Mouse (Mus musculus) effector memory CD4-positive, alpha-beta T cell, adult 5 months (primary cell): ENCODE results near the gene Parl. TPM values are rescaled to one million over a fixed set of nuclear protein-coding genes. Genes with fewer than 3 reads are reported as not detected.

Experiments
- polyA plus RNA-seq: library from polyadenylated mRNA; unstranded; fragments of 100-300 nt; shearing (Covaris generic); gene quantifications from one replicate; pipeline ENCODE4 v1.2.1, GENCODE M21; 2017

The Parl gene
- polyA plus RNA-seq, result 66.9 TPM

DNA sequence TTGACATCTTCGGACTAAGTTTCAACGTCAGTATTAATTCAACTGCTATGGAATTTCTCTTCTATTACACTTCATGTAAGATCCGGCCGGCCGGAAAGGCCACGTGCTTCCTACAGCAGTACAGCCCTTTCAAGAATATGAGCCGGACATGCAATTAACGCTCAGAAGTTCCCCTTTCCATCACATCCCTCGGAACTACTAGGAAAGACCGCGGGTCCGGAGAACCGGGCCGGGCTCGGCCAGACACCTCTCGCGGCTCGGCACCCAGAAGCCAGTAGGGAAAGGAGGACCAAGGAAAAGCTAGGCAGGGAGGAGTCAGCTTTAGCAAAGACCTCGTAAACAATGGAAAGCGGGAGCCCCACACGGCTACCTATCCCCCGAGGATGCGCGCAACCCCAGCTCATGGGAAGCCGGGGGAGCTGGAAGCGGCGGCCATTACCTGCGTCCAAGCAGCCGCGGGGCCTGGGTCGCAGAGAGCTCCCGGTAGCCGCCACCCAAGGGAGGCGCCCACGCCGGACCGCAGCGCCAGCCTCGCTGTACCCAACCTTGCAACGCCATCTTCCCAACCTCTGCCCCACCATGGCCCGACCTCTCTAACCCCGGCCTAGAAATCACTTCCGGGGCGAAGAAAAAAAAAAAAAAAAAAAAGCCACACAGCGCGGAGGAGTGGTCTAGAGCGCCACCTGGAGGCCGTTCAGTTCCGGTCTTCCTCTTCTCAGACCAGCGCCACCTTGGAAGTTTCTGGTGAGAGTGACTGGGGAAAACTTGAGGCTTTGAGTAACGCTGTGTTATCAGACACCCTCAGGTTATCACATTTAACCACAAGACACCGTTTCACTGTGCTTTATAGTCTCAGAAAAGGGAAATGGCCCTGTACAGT is at the start of gene Parl:
Parl (minus strand) TSS at position 618 of the 880 bp plus-strand sequence.

DNA sequence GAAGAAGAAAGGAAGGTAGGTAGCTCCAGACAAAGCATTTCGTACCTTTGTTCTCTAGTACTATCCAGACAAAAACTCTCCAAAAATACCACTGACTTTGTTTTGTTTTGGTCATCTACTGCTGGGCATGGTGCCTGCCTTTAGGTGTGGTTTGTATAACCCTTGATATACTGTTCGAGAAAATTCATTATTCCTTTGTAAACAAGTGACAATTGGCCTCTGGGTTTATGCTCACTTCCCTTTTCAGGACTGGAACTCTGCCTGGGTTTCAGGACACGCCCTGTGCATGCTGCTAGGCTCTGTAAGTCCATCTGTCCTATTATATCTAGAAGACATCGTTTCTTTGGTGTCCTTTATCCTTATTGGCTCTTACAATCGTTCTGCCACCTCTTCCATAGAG is 23.1 kb upstream of the Parl start, which contains the start of gene Cyp2ab1:
Cyp2ab1 (minus strand) TSS at position 119 of the 400 bp plus-strand sequence.

DNA sequence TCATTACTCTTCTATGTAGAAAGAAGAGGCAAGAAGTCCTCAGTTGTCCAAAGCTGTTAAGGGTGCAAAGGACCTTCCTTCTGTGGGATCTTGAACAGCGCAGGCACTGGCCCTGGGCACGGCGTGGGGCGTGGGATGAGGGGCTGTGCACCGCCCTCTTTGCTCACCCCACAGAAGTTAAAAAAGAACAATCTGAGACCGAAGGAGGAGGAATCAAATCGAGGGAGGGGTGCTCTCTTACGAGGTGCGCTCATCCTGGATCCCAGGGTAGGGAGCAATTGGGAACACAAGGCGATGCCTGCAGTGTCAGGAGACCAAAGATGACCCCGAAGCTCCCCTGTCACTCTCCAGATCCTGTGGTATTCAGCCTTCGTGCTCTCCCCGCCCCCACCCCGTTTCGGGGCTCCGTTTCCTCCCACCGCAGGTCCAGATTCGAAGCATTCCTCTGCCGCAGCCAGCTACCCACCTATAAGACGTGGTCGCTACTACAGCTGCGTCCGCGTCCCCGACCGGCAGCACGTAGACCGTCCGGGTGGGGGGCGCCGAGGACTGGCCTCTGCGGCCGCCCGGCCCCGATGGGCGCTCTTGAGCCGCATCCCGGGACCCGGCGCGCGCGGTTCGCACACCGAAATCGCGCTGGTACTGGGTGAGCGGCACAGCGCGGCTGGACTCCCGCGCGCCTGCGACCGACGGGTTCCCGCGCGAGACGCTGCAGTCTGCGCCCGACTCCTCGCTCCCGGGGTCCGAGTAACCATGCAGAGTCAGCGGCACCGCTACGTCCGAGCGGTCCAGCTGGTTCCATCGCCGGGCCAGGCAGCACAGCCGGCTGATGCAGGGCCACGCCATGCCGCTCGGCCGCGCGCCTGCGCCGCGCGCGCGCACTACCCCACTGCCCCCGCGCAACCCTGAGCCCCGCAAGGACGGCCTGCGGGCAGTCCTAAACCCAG is 61.4 kb downstream of the Parl start, which contains the start of gene Map6d1:
Map6d1 (minus strand) TSS at position 891 of the 947 bp plus-strand sequence.

Other genes with a start within 250 kb of the Parl start
- gene Klhl24, start 204.8 kb downstream of the Parl start, polyA plus RNA-seq, result 153 TPM
- 24.1 TPM for gene Yeats2, start 161.3 kb downstream of the Parl start, polyA plus RNA-seq
- gene Map6d1, start 61.0 kb downstream of the Parl start, polyA plus RNA-seq, result not detected
- not detected for gene Cyp2ab1, start 23.0 kb upstream of the Parl start, polyA plus RNA-seq
- 28.7 TPM for gene Abcc5, start 124.0 kb upstream of the Parl start, polyA plus RNA-seq
- 51.8 TPM for gene Eif2b5, start 196.4 kb upstream of the Parl start, polyA plus RNA-seq
- gene Dvl3, start 214.6 kb upstream of the Parl start, polyA plus RNA-seq, result 17.2 TPM
- 319 TPM for gene Ap2m1, start 233.1 kb upstream of the Parl start, polyA plus RNA-seq
- 102 TPM for gene Abcf3, start 246.2 kb upstream of the Parl start, polyA plus RNA-seq